8 mouse cellular contexts compared by ENCODE assay signal in genomic region chr15:11398676-11399350, GRCm38 (mm10). TPM values are rescaled to one million over a fixed set of nuclear protein-coding genes. Genes with fewer than 3 reads are reported as not detected.
A peak's percentile ranks its signal among the peaks of the same experiment; 100 is the strongest.
DNase-seq lines count a peak whose midpoint lies in the region; ATAC-seq and TF ChIP-seq lines count a peak whose summit lies in the region.

No protein-coding gene starts in this region.

- peak overlapping the region; percentile 65; the same call in 1 of the 2 replicates for H3K27ac ChIP-seq in heart, embryonic 15.5 days
- peak overlapping the region; percentile 5; the same call in 1 of the 2 replicates for H3K27ac ChIP-seq in liver, embryonic 14.5 days

- H3K4me3 ChIP-seq in heart, embryonic 15.5 days = peak overlapping the region; percentile 93
- peak overlapping the region; percentile 62 to 96 for H3K4me3 ChIP-seq in liver, embryonic 14.5 days (ENCODE audit: insufficient read depth in 1 of 2, low read depth in 2 of 2, low read length in 2 of 2)

- WGBS in heart, embryonic 15.5 days = 5% methylated on average over 10 of the region's 10 CpGs
- WGBS in liver, embryonic 14.5 days (ENCODE audit: insufficient replicate concordance) = 1% methylated on average over 10 of the region's 10 CpGs

- H3K4me1 ChIP-seq in heart, embryonic 15.5 days (replicated peaks) = peaks cover 11% of the 10 kb centered on the region
- H3K4me1 ChIP-seq in liver, embryonic 14.5 days (replicated peaks; ENCODE audit: control insufficient read depth in 2 of 2, insufficient read depth in 2 of 2, low read length in 1 of 2) = peaks cover 0 to 16% of the 10 kb centered on the region in 2 experiments; a peak in 3 of 4 replicates

- peak; percentile 6 for DNase-seq in kidney, adult 18-20 months
- no peak for DNase-seq in kidney, postnatal 4 days
- peak; percentile 34 for DNase-seq in NIH3T3 (ENCODE audit: low read depth)
- DNase-seq in liver, embryonic 14.5 days (ENCODE audit: low read depth in 3 of 3, low spot score in 3 of 3) = no peak
- peak; percentile 5 for DNase-seq in thymus, postnatal 25 days
- DNase-seq in right cerebral cortex, adult 2 months (ENCODE audit: low spot score in 2 of 2) = no peak

- no peak for ATAC-seq in heart, embryonic 15.5 days (replicated peaks; ENCODE audit: insufficient number of reproducible peaks, insufficient read depth, low FRiP score, low read depth)
- no peak for ATAC-seq in liver, embryonic 14.5 days (ENCODE audit: insufficient read depth)
- ATAC-seq in frontal cortex, adult (ENCODE audit: low TSS enrichment) = no peak

- H3K27me3 ChIP-seq in heart, embryonic 15.5 days = peaks cover under 1% of the 10 kb centered on the region
- H3K27me3 ChIP-seq in liver, embryonic 14.5 days (ENCODE audit: control insufficient read depth, insufficient read depth, low read length) = no peaks in the 10 kb centered on the region

- no peak for TF ChIP-seq EP300 in liver, embryonic 14.5 days (IDR thresholded peaks at IDR 0.05; ENCODE audit: low read depth)

- H3K9me3 ChIP-seq in heart, embryonic 15.5 days (replicated peaks) = no peaks in the 10 kb centered on the region
- no peaks in the 10 kb centered on the region for H3K9me3 ChIP-seq in liver, embryonic 14.5 days (ENCODE audit: control insufficient read depth, low read length)

- TF ChIP-seq CTCF in liver, embryonic 14.5 days (IDR thresholded peaks at IDR 0.05; ENCODE audit: low read depth) = no peak

- peak overlapping the region; percentile 87 for H3K4me2 ChIP-seq in heart, embryonic 15.5 days
- H3K4me2 ChIP-seq in liver, embryonic 14.5 days (ENCODE audit: low read depth) = peak overlapping the region; percentile 78

- peaks cover 16% of the 10 kb centered on the region; the same call in 1 of the 2 replicates for H3K36me3 ChIP-seq in heart, embryonic 15.5 days
- peaks cover 7% of the 10 kb centered on the region for H3K36me3 ChIP-seq in liver, embryonic 14.5 days (replicated peaks; ENCODE audit: control insufficient read depth, insufficient read depth, low read depth)

- peak overlapping the region; percentile 86 for H3K9ac ChIP-seq in heart, embryonic 15.5 days
- H3K9ac ChIP-seq in liver, embryonic 14.5 days (replicated peaks) = peak overlapping the region; percentile 80

RNA-seq across cellular contexts. Expression of gene Tars, which starts 0.7 kb away (rescaled TPM):
- polyA plus RNA-seq in heart, embryonic 15.5 days (2015; fragmentation: Nextera tagmentation; extraction: Ambion mirVana) = 33.1 and 37.8 TPM in 2 replicates
- polyA plus RNA-seq in liver, embryonic 14.5 days (2012; rRNA removed) = 16.7 and 28.3 TPM in 2 replicates
- polyA plus RNA-seq in liver, embryonic 14.5 days (2014; fragmentation: Nextera tagmentation; extraction: Ambion mirVana) = 37.6 and 39.3 TPM in 2 replicates

Comparison
In these comparisons a context has a peak if more than half of its experiments do, and no peak if none do; other contexts are left out.
1. DNase-seq: peak in kidney, adult 18-20 months (single experiment), NIH3T3 (single experiment) and thymus, postnatal 25 days (single experiment); none in kidney, postnatal 4 days (0 of 2), liver, embryonic 14.5 days (0 of 3) and right cerebral cortex, adult 2 months (0 of 2).